Mouse (Mus musculus) hindbrain, embryonic 11.5 days (tissue): ENCODE measurements around the gene Usp3. TPM values are rescaled to one million over a fixed set of nuclear protein-coding genes. Genes with fewer than 3 reads are reported as not detected.
A peak's percentile ranks its signal among the peaks of the same experiment; 100 is the strongest.

Source experiments
- ATAC-seq: fragments of 200-750 bp; cut with Nextera tagmentation; 2 replicates; pipeline ENCODE4 v1.8.0; 2017; ENCODE audit warnings: mild to moderate bottlenecking, moderate TSS enrichment, moderate library complexity; ENCODE audit not compliant: low FRiP score
- DNase-seq: peaks from one replicate; pipeline ENCODE4 v3.0.0-alpha.2; 2015; ENCODE audit warnings: low spot score
- H3K27ac ChIP-seq: fragments of 300-500 bp; sonication (generic); 2 replicates; pipeline ENCODE4 v1.5.1; 2014; ENCODE audit warnings: mild to moderate bottlenecking, low read depth, low read length
- H3K27me3 ChIP-seq: fragments of 300-500 bp; sonication (generic); 2 replicates; pipeline ENCODE4 v1.6.1; 2014; ENCODE audit warnings: mild to moderate bottlenecking, low read length, moderate library complexity, mixed read lengths; ENCODE audit not compliant: control insufficient read depth, insufficient read depth
- H3K36me3 ChIP-seq: fragments of 300-500 bp; sonication (generic); 2 replicates; pipeline ENCODE4 v1.6.1; 2014; ENCODE audit warnings: mild to moderate bottlenecking, low read length, moderate library complexity, mixed read lengths; ENCODE audit not compliant: control insufficient read depth, insufficient read depth
- H3K4me1 ChIP-seq: fragments of 300-500 bp; sonication (generic); replicated peaks from 2 replicates; pipeline ENCODE4 v1.6.1; 2014; ENCODE audit warnings: low read length, mixed read lengths; ENCODE audit not compliant: control insufficient read depth, insufficient read depth
- H3K4me2 ChIP-seq: fragments of 300-500 bp; sonication (generic); replicated peaks from 2 replicates; pipeline ENCODE4 v1.6.1; 2014; ENCODE audit warnings: mild to moderate bottlenecking, low read depth, low read length
- H3K4me3 ChIP-seq: fragments of 300-500 bp; sonication (generic); 2 replicates; pipeline ENCODE4 v1.5.1; 2014; ENCODE audit warnings: low read depth, low read length
- H3K9ac ChIP-seq: fragments of 300-500 bp; sonication (generic); 2 replicates; pipeline ENCODE4 v1.6.1; 2014; ENCODE audit warnings: low read depth, low read length
- H3K9me3 ChIP-seq: fragments of 300-500 bp; sonication (generic); 2 replicates; pipeline ENCODE4 v1.6.1; 2016; ENCODE audit warnings: low read length; ENCODE audit not compliant: control insufficient read depth
- WGBS: fragments of 180-500 bp; shearing (Covaris S2); extraction: QIAGEN DNeasy Blood & Tissue Kit; methylation state at CpG from one replicate; pipeline ENCODE4 v1.1.7; 2014; 5-methylcytosine and 5-hydroxymethylcytosine counted together
- polyA plus RNA-seq: library from polyadenylated mRNA; unstranded; fragments of >200 nt; fragmentation: Nextera tagmentation; extraction: Ambion mirVana; gene quantifications from 2 replicates; pipeline ENCODE4 v1.2.1, GENCODE M21; 2014

Usp3 gene
- polyA plus RNA-seq, 1 experiment from 2014 or later = 101 TPM

DNA sequence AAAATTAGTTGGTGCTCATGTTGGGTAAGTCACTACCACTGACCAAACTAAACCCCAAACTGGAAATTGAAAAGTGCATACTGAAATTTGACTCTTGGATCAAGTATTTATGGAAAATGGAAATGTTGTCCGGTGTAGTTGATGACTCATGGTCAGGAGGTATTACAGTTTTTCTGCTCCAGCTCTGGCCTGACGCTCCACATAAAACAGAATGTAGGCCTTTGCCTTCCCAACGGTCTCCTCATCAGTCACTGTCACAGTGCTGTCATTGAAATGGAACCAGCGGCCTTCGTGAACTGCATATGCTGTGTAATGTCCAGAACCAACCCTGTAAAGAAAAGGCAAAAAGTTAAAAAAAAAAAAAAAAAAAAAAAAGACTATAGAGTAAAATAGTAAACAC, 74.7 kb downstream of the Usp3 start:
- 80% methylated on average over 5 of the region's 5 CpGs for WGBS

DNA sequence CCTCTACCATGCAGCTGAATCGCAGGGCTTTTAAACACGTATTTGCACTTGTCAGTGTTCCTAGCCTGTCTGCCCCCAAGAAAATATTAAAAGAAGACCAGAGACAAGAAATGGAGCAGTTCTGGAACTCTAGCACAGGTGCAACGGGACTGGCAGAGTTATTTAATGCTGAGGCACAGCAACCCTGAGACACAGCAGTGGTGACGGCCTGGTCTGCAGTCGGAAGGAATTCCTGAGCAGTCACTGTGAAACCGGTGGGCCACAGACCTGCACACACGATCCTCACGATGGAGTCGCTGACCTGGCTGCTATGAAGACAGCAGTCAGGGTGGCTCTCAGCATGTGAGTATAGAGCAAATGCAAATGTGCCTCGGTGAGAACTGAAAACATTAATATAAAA, 75.2 kb downstream of the Usp3 start:
- ATAC-seq (no peak), DNase-seq (no peak)

More for the DNA sequence above, 74.7 kb downstream of the Usp3 start:
- H3K9ac ChIP-seq = no peak overlapping the region
- no peak for ATAC-seq
- H3K27ac ChIP-seq = no peak overlapping the region
- H3K4me2 ChIP-seq = no peak overlapping the region
- H3K9me3 ChIP-seq = no peaks in the 10 kb centered on the region
- no peak overlapping the region for H3K4me3 ChIP-seq
- H3K36me3 ChIP-seq = peaks cover 13% of the 10 kb centered on the region
- DNase-seq = no peak
- no peaks in the 10 kb centered on the region for H3K27me3 ChIP-seq
- H3K4me1 ChIP-seq = no peaks in the 10 kb centered on the region

DNA sequence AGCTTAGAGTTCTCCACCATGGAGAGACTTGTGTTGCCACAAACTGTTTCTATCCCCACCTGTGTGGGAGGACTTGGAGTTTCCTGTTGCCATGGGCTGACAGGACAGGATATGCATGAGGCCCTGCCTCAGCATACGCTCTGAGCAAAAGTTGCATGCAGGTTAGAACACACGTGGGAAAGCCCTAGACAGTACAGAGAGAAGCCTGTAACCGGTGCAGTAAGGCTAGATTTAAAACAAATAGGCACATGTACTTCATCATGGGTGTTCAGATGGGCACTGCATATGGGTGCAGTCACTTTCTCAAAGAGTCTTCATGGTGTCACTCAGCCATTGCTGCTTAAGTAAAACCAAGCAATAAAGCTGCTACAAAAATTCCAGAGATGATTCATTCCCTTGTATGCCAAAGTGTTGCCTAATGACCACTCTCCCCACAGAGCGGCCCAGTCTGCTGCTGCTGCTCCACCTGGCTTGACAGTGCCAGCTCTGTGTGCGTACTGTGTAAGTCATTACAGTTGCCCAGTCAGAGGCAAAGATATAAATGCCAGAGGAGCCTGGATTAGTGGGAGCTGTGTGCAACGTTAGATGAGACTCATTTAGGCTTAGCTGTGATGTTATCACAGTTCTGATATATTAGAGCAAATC, 76.5 kb downstream of the Usp3 start:
- Histone ChIP-seq H3K9ac (no peak overlapping the region), H3K4me1 (no peaks in the 10 kb centered on the region), H3K36me3 (peaks cover 13% of the 10 kb centered on the region), H3K4me2 (no peak overlapping the region), H3K27ac (no peak overlapping the region), H3K4me3 (no peak overlapping the region), H3K27me3 (no peaks in the 10 kb centered on the region), H3K9me3 (no peaks in the 10 kb centered on the region)
- 95% methylated on average over 6 of the region's 6 CpGs for WGBS
- no peak for ATAC-seq
- no peak for DNase-seq

More for the DNA sequence above, 75.2 kb downstream of the Usp3 start:
- H3K27ac ChIP-seq = no peak overlapping the region
- peaks cover 13% of the 10 kb centered on the region for H3K36me3 ChIP-seq
- H3K9me3 ChIP-seq = no peaks in the 10 kb centered on the region
- H3K4me3 ChIP-seq = no peak overlapping the region
- no peak overlapping the region for H3K4me2 ChIP-seq
- H3K27me3 ChIP-seq = no peaks in the 10 kb centered on the region
- 89% methylated on average over 10 of the region's 10 CpGs for WGBS
- H3K4me1 ChIP-seq = no peaks in the 10 kb centered on the region
- no peak overlapping the region for H3K9ac ChIP-seq

DNA sequence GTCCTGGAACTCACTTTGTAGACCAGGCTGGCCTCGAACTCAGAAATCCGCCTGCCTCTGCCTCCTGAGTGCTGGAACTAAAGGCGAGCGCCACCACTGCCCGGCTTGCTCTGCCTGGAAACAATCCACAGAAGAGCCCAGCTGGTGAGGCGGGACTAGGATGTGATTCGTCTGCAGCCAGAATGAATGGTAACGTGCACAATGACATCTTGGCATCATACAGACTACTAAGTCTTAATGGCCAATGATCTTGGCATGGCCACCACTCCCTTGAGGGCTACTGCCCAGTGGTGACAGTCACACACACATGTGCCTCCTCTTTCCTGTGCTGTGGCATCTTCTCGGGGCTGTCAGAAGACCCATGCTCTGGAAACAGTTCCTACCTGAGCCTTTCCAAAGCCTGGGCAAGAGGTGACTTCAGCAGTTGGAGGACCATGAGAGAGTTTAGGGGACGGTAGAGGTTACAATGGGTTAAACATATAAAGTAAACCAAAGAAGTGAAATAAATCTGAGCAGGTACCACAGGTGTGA, 77.2 kb downstream of the Usp3 start:
- WGBS = 93% methylated on average over 10 of the region's 10 CpGs
- H3K27me3 ChIP-seq = no peaks in the 10 kb centered on the region
- no peak for ATAC-seq
- no peak overlapping the region for H3K9ac ChIP-seq
- H3K27ac ChIP-seq = no peak overlapping the region
- DNase-seq = no peak
- H3K4me3 ChIP-seq = no peak overlapping the region
- no peaks in the 10 kb centered on the region for H3K9me3 ChIP-seq
- no peak overlapping the region for H3K4me2 ChIP-seq
- H3K36me3 ChIP-seq = peaks cover 13% of the 10 kb centered on the region
- H3K4me1 ChIP-seq = no peaks in the 10 kb centered on the region

DNA sequence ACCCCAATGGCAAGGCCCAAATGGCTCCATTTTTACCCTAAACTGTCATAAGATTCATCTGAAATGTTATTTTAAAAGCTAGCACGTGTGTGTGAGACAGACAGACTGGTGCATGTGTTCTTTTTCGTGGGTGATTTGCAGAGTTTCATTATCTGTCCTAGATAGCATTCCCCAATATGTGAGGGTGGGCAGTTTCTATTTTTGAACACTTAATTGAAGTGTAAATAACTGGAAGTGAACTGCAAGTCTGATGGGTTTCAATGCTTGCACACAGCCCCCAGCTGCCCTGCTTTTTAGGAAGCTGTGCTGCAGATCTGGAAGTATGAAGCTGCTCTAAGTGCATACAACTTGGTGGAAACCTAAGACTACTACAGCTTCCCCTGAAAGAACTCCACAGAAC, 77.8 kb downstream of the Usp3 start:
- Histone ChIP-seq H3K4me3 (no peak overlapping the region), H3K27ac (no peak overlapping the region), H3K4me2 (no peak overlapping the region), H3K9me3 (no peaks in the 10 kb centered on the region), H3K27me3 (no peaks in the 10 kb centered on the region), H3K4me1 (no peaks in the 10 kb centered on the region), H3K9ac (no peak overlapping the region), H3K36me3 (peaks cover 11% of the 10 kb centered on the region)
- no peak for DNase-seq
- 81% methylated on average over 2 of the region's 2 CpGs for WGBS
- no peak for ATAC-seq

DNA sequence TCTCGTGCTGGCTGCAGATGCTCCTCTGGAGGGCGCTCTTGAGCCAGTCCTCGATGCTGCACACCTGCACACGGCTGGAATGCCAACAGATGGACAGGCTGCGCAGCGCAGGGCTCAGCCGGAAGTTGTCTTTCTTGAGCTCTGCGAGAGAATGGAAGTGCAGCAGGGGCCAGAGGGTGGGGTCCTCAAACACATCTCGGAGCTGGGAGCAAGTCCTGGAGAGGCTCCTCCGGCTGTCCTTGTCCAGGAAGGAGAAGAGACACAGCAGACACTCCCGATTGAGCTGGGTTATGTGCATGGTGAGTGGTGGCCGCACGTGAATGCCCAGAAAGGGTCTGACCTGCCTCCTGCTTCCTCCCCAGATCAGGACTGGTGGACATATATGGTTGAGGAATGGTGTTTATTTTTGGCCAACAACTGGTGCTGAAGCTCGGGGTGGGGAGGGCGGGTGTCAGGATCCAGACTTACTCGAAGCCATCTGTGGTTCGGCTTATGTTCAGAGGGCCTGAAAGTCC, 78.6 kb downstream of the Usp3 start, which contains the start of gene Fbxl22:
Gene Fbxl22, minus strand, starts transcription at position 338 of the 515 bp plus-strand sequence.
- no peak within 1 kb of the TSS for H3K9ac ChIP-seq
- DNase-seq (peak; percentile 35), ATAC-seq (no peak)
- H3K4me1 ChIP-seq = no peaks in the 10 kb centered on the region
- no peak within 1 kb of the TSS for H3K4me2 ChIP-seq
- H3K9me3 ChIP-seq = no peaks in the 10 kb centered on the region
- peak within 1 kb of the TSS; percentile 39; the same call in 1 of the 2 replicates for H3K27ac ChIP-seq
- H3K27me3 ChIP-seq = no peaks in the 10 kb centered on the region
- H3K36me3 ChIP-seq = peaks cover 9% of the 10 kb centered on the region; the same call in 1 of the 2 replicates
- 79% methylated on average over 17 of the region's 17 CpGs for WGBS
- H3K4me3 ChIP-seq = no peak within 1 kb of the TSS

DNA sequence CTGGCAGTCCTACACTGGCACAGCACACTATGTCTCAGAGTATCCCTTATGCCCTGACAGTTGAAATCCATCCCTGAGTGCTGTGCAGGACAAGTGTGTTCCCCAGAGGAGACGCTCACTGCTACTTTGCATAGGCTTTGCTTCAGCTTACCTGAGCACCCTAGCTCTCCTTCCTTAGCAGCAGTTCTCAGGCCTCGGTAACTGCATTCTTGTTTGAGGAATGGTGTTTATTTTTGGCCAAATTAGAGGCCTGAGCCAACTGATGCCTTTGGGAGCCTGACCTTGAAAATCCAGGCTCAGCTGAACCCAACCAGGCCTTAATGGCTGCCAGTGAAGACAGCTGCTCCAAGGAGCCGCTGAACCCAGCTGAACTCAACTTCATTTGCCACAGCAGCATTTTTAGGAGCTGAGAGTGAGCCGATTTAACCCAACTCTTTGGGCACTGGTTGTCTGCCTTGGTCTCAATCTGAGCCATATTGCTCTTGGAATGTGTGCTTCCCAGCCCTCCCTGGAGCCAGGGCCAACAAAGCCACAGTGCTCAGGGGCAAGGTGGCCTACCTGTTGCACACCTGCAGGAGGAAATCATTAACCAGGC, 79.2 kb downstream of the Usp3 start:
- Histone ChIP-seq H3K36me3 (peaks cover 10% of the 10 kb centered on the region; the same call in 1 of the 2 replicates), H3K4me1 (no peaks in the 10 kb centered on the region), H3K4me2 (no peak overlapping the region), H3K9ac (no peak overlapping the region), H3K27ac (peak overlapping the region; percentile 39; the same call in 1 of the 2 replicates), H3K4me3 (no peak overlapping the region), H3K9me3 (no peaks in the 10 kb centered on the region), H3K27me3 (no peaks in the 10 kb centered on the region)
- ATAC-seq = no peak
- WGBS = 83% methylated on average over 4 of the region's 4 CpGs
- DNase-seq = no peak

DNA sequence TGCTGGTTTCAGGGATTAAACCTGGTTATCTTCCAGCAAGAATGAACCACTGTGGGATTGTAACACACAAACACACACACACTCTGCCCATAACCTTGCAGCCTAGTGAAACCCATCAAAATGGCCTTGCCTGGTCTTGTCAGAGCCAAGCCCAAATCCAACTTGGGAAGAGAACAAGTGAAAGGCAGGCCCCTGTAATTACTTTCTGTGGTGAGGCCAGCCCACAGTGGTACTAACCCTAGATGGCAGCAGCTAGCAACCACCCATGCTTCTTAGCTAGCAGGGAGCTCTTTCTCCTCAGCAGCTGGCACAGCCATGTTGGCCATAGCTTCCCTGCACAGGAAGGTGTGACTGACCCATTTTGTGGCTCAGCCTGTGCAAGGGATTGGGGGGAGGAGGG, 79.8 kb downstream of the Usp3 start:
- H3K4me3 ChIP-seq = no peak overlapping the region
- ATAC-seq (no peak), DNase-seq (peak; percentile 16)
- no peaks in the 10 kb centered on the region for H3K4me1 ChIP-seq
- no peaks in the 10 kb centered on the region for H3K27me3 ChIP-seq
- H3K27ac ChIP-seq = peak overlapping the region; percentile 39; the same call in 1 of the 2 replicates
- no peak overlapping the region for H3K9ac ChIP-seq
- H3K36me3 ChIP-seq = peaks cover 10% of the 10 kb centered on the region; the same call in 1 of the 2 replicates
- H3K9me3 ChIP-seq = no peaks in the 10 kb centered on the region
- no peak overlapping the region for H3K4me2 ChIP-seq
